Mouse (Mus musculus) large intestine, adult 2 months (tissue): ENCODE results near the gene Ski. TPM values are rescaled to one million over a fixed set of nuclear protein-coding genes. Genes with fewer than 3 reads are reported as not detected.

Experiments
- DNase-seq: peaks from one replicate; pipeline ENCODE4 v3.0.0-alpha.2; 2012; ENCODE audit warnings: low read depth, low spot score
- WGBS: fragments of 180-500 bp; shearing (Covaris S2); methylation state at CpG from one replicate; pipeline ENCODE4 v1.1.7; 2018; 5-methylcytosine and 5-hydroxymethylcytosine counted together
- polyA plus RNA-seq: library from polyadenylated mRNA; depleted of rRNA; stranded (reverse); fragments of >200 nt; gene quantifications from 2 replicates; pipeline ENCODE4 v1.2.3, GENCODE M21; 2012; rRNA removed

Gene Ski
- polyA plus RNA-seq, 1 experiment, result 20.3 TPM

DNA sequence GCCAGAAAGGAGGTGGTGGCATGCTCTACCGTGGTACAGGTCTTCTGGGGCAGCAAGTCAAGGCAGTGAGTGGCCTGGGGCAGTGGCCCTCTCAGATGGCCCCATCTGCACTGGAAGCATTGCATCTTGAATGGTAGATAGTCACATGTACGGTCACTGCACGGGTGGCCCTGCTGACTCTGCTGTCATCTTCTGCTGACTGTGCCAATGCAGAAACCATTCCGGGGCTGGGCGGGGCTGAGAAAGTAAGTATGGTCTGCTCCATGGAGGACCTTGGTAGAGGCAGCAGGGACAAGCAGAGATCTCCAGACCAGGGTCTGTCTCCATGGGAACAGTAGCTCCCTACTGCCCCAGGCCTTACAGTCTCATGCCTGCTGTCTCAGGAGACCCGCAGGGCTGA lies 101.2 kb downstream of the Ski start:
- 50% methylated on average over 6 of the region's 6 CpGs for WGBS
- no peak for DNase-seq

DNA sequence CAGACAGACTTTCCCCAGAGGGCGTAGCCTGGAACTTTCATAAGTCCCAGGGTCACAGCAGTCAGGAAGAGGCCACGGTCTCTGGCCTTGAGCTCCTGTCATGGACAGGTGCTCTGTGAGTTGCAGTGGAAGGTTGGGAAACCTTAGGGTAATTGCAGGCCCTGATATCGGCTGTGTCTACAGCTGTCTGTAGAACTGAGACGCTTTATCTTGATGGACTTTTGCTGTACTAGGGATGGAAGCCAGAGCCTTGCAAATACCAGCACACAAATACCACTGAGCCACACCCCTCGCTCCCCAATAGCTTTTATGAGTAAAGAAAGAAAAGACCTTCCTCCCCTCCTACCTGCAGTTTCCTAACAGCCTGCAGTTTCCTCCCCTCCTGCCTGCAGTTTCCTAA lies 101.8 kb downstream of the Ski start:
- WGBS, result 31% methylated on average over 5 of the region's 5 CpGs
- DNase-seq, result no peak

DNA sequence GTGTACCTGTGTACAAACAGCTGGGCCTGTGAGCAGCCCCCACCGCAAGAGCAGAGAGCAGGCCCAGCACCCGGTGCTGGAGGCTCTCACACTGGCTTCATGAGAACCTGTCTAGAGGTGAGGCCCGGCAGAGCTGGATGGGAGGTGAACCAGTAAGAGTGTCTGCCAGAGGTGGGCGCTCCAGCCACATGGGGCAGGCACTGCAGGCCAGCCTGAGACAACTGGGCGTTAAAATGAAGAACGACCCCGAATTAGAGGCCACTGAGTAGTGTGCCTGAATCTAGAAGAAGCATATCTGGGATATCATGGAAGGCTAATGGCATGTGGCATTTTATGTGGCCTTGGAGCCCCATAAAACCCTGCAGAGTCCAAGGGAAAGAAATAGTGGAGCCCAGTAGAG lies 102.4 kb downstream of the Ski start:
- no peak for DNase-seq
- 70% methylated on average over 7 of the region's 7 CpGs for WGBS

DNA sequence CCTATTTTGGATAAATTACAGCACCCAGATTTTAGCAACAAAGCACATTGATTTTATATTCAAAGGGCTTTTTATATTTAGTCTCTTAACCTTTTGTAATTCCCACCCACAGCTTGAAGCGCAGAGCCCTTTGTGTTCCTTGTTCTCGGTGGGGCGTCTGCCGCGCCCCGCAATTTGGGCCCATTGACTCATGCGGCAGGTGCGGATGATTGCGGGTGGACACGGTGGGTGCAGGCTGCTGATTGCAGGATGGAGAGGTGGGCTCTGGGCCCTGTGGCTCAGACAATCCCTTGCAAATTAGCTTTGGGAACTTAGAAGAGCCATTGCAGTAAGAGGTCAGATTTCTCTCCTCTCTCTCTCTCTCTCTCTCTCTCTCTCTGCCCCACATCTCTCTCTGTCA lies 104.1 kb downstream of the Ski start:
- 52% methylated on average over 10 of the region's 10 CpGs for WGBS
- DNase-seq, result no peak

DNA sequence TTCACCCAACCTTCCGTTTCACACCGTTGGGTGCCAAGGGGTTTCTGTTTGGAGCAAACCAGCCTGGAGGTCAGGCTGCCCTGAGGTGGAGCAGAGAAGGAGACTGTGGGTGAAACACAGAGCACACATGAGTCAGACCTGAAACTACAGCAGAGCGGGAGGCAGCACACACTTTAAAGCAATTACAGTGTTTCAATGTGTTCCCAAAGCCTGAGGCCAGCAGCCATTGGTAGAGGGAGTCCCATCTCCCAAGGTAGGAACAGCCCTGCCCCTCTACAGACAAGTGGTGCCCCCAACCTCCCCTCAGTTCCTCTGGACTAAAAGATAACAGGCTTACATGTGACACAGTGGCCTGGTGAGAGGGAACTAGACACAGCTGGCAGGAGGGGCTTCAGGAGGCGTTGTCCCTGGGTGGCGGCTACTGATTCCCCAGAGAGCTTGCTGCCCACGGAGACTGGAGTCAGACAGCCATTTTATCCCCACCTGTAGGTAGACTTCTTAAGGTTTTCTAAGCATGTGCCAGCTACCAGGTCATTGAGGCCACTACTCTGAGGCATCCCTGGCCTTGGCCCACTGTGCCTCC lies 104.9 kb downstream of the Ski start:
- DNase-seq, result no peak
- 84% methylated on average over 6 of the region's 6 CpGs for WGBS

DNA sequence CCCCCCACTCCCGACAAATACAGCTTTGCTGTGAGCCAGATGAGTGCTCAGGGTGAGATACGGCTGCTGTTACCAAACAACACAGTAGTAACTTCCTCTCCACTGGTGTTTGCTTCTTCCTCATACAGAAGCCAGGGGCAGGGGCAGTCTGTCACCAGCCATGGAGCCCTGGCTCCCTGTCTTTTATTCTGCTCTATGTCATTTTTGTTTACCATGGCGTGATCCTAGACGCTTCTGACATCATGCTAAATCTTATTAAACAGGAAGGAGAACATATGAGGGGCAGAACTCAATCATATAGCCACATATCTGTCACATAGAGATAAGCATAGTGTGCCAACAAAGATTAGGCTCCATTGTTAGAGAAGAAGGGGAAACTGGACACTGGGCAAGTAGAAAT lies 105.8 kb downstream of the Ski start:
- DNase-seq, result no peak
- 76% methylated on average over 4 of the region's 4 CpGs for WGBS

DNA sequence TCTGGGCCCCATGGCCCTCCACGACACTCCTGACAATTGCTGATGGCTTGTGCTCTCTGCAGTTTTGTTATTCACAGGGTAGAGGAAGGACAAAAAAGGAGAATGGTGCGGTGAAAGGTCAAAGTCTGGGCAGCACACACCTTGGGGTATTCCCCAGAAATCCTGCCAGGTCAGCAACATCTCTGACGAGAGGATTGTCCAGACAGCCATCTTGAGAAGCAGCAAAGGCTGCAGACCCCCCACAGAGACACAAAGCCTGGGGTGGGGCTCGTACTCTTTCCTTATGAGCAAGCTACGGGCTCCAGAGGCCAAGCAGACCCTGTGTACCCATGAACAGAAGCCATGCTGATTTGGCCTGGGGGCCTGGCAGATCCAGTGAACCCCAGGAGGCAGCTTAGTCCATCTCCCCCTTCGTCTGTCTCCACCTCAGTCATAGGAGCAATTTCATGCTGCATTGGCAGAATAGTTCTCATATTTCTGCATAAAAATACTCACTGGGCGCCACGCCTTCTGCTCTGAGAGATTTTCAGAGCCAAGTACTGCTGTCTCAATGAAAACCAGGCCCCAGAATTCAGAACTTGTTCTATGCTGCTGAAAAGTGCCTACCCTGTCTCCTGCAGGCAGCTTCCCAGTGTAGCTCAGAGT lies 108.5 kb downstream of the Ski start:
- DNase-seq, result no peak
- 63% methylated on average over 8 of the region's 8 CpGs for WGBS

DNA sequence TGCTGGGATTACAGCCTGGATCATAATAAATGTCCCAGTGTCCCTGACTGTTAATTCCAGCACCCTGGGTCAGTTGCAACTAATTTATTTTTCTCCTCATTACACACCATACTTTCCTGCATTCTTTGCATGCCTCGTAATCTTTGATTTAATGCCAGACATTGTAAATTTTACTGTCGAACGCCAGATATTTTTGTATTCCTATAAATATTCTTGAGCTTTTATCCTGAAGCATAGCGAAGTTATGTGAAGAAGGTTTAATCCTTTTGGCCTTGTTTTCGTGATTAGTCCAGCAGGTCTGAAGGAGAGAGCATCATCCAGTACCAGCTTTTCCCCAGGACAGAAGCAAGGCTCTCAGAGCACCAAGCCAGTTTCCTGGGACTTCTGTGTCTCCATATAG lies 112.9 kb downstream of the Ski start:
- 66% methylated on average over 5 of the region's 5 CpGs for WGBS
- DNase-seq, result no peak

DNA sequence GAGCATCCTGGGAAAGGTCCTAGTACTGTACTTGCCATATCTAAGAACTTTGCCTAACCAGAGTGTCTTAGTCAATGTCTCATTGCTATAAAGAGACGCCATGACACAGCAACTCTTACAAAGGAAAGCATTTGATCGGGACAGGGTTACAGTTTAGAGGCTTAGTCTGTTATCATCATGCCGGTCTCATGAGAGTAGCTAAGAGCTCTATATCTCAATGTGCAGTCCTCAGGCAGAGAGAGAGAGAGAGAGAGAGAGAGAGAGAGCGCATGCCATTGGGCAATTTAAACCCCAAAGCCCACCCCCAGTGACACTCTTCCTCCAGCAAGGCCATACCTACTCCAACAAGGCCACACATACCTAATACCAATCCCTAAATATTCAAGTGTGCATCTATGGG lies 114.5 kb downstream of the Ski start:
- DNase-seq, result no peak
- WGBS, result 93% methylated on average over 4 of the region's 4 CpGs

Other genes starting within 250 kb of the Ski start
- gene Plch2, start 165.8 kb downstream of the Ski start, polyA plus RNA-seq, result 28.5 and 45.9 TPM in 2 replicates
- gene Pex10, start 155.6 kb downstream of the Ski start, polyA plus RNA-seq, result 11.4 and 14.2 TPM in 2 replicates
- gene Rer1, start 136.2 kb downstream of the Ski start, polyA plus RNA-seq, result 116 and 137 TPM in 2 replicates
- gene Morn1, start 136.0 kb downstream of the Ski start, polyA plus RNA-seq, result 1.3 and 2.2 TPM in 2 replicates
- gene Faap20, start 27.2 kb upstream of the Ski start, polyA plus RNA-seq, result 56.1 and 59.4 TPM in 2 replicates
- gene Prkcz, start 138.8 kb upstream of the Ski start, polyA plus RNA-seq, result 79.9 and 81.5 TPM in 2 replicates
- gene Gabrd, start 175.5 kb upstream of the Ski start, polyA plus RNA-seq, result 0.51 and 0.94 TPM in 2 replicates
- gene Cfap74, start 186.6 kb upstream of the Ski start, polyA plus RNA-seq, result 1.2 and 2.6 TPM in 2 replicates
- 0.57 and 2.5 TPM in 2 replicates for gene Tmem52, start 246.5 kb upstream of the Ski start, polyA plus RNA-seq